Mouse (Mus musculus): ENCODE measurements around the gene Clspn.
A peak's percentile ranks its signal among the peaks of the same experiment; 100 is the strongest.

The Clspn gene

DNA sequence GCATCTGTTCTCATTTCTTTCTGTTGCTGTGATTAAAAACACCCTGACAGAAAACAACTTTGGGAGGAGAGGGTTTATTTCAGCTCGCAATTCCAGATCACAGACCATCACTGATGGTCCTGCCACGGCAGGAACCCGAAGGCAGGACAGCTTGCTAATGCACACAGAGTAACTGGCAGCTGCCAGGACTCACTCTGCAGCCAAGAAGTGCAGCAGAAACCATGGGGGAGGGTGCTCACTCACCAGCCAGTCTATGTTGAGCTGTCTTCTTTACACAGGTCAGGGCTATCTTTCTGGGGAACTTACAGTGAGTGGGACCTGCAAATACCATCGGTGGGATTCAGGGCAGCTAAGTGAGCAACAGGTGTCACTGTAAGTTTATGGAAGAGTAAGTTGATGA is 80.7 kb downstream of the Clspn start:
- no peak for DNase-seq (ENCODE audit: low spot score in 2 of 2)

- DNase-seq (ENCODE audit: low spot score in 2 of 2): no peak
These were observed 82.6 kb downstream of the Clspn start for GRCm38 (mm10) chr4:126639339-126639738.

DNA sequence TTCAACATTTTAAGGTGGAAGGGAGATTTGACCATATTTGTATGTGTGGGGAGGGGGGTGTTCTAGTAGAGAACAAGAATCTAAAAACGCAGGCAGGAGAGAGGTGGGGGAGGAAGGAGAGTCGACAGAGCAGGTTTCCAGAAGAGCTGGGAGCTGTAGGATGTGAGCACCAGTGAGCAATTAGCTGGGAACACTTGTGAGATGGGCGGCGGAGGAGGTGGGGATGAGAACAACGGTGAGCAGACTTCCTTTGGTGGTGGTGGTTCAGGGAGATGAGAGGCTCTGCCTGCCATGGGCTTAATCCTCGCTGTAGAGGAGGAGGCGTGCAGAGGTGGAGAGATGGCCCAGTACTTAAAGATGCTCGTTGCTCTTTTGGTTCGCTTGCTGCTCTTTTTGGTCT is 85.2 kb downstream of the Clspn start:
- peak; percentile 20 to 72 for DNase-seq (ENCODE audit: low spot score in 2 of 2)
